Mouse (Mus musculus) liver, postnatal 0 days (tissue): ENCODE results near the gene Foxa1. TPM values are rescaled to one million over a fixed set of nuclear protein-coding genes. Genes with fewer than 3 reads are reported as not detected.

Experiments used
- ATAC-seq: fragments of 200-750 bp; cut with Nextera tagmentation; 2 replicates; pipeline ENCODE4 v1.8.0; 2017; ENCODE audit warnings: mild to moderate bottlenecking, moderate library complexity
- DNase-seq: peaks from one replicate; pipeline ENCODE4 v3.0.0-alpha.2; 2016
- H3K27ac ChIP-seq: fragments of 300-500 bp; sonication (generic); 2 replicates; pipeline ENCODE4 v1.5.1; 2014; ENCODE audit warnings: antibody characterized with exemption, moderate library complexity, mild to moderate bottlenecking, low read depth
- H3K27me3 ChIP-seq: fragments of 300-500 bp; sonication (generic); 2 replicates; pipeline ENCODE4 v1.6.1; 2014; ENCODE audit warnings: low read length, control low read depth, mixed read lengths; ENCODE audit not compliant: insufficient read depth
- H3K36me3 ChIP-seq: fragments of 300-500 bp; sonication (generic); replicated peaks from 2 replicates; pipeline ENCODE4 v1.6.1; 2014; ENCODE audit warnings: mild to moderate bottlenecking, control low read depth, low read length, moderate library complexity, mixed read lengths; ENCODE audit not compliant: insufficient read depth
- H3K4me1 ChIP-seq: fragments of 300-500 bp; sonication (generic); 2 replicates; pipeline ENCODE4 v1.6.1; 2014; ENCODE audit warnings: antibody characterized with exemption, mild to moderate bottlenecking, control low read depth; ENCODE audit not compliant: insufficient read depth
- H3K4me2 ChIP-seq: fragments of 300-500 bp; sonication (generic); 2 replicates; pipeline ENCODE4 v1.6.1; 2014; ENCODE audit warnings: low read depth, mild to moderate bottlenecking, low read length, moderate library complexity, mixed read lengths
- H3K4me3 ChIP-seq: fragments of 300-500 bp; sonication (generic); 2 replicates; pipeline ENCODE4 v1.5.1; 2014; ENCODE audit warnings: low read depth, low read length
- H3K9ac ChIP-seq: fragments of 300-500 bp; sonication (generic); replicated peaks from 2 replicates; pipeline ENCODE4 v1.6.1; 2014; ENCODE audit warnings: mild to moderate bottlenecking, moderate library complexity
- H3K9me3 ChIP-seq: fragments of 300-500 bp; sonication (generic); 2 replicates; pipeline ENCODE4 v1.6.1; 2016; ENCODE audit warnings: mild to moderate bottlenecking, control low read depth, low read length, mixed read lengths
- CTCF ChIP-seq: sonication (generic); IDR thresholded peaks from 2 replicates; pipeline ENCODE4 v1.5.1; 2016; ENCODE audit warnings: antibody characterized with exemption, low read depth
- EP300 ChIP-seq: IDR thresholded peaks from 2 replicates; pipeline ENCODE4 v1.6.1; 2016; ENCODE audit warnings: antibody characterized with exemption, low read depth, mild to moderate bottlenecking
- WGBS: fragments of 180-500 bp; shearing (Covaris S2); extraction: QIAGEN DNeasy Blood & Tissue Kit; methylation state at CpG from one replicate; pipeline ENCODE4 v1.1.7; 2014; ENCODE audit not compliant: insufficient replicate concordance; 5-methylcytosine and 5-hydroxymethylcytosine counted together
- polyA plus RNA-seq: library from polyadenylated mRNA; unstranded; fragments of >200 nt; fragmentation: Nextera tagmentation; extraction: Ambion mirVana; gene quantifications from 2 replicates; pipeline ENCODE4 v1.2.1, GENCODE M21; 2015

Gene Foxa1
- polyA plus RNA-seq, 1 experiment from 2014 or later, result 1.5 TPM

DNA sequence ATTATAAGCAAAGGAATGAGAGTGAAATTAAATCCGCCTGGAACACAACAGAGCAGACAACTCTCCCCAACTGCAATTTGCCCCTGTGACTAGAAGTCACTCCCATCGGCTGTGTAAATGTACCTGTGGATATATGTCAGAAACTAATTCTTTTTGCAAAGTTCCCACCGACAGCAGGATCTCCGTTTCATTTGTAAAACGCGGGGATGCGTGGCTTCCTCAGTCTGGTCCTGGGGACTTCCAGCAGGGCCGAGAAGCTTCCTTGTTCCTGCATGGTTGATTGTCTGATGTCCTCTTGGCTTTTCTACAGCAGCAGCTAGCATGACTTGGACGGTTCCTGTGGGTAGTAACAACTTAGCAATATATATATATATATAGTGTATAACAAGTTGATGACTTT, 1.2 kb upstream of the Foxa1 start:
- H3K9me3 ChIP-seq, result no peaks in the 10 kb centered on the region
- no peak overlapping the region for H3K9ac ChIP-seq
- no peaks in the 10 kb centered on the region for H3K36me3 ChIP-seq
- DNase-seq (no peak), ATAC-seq (no peak)
- WGBS, result 14% methylated on average over 9 of the region's 9 CpGs
- H3K4me2 ChIP-seq, result no peak overlapping the region
- TF ChIP-seq EP300 (no peak), CTCF (no peak)
- H3K4me3 ChIP-seq, result no peak overlapping the region
- peaks cover 85% of the 10 kb centered on the region for H3K27me3 ChIP-seq
- peaks cover 17% of the 10 kb centered on the region; the same call in 1 of the 2 replicates for H3K4me1 ChIP-seq
- H3K27ac ChIP-seq, result no peak overlapping the region

- no peaks in the 10 kb centered on the region for H3K9me3 ChIP-seq
- no peaks in the 10 kb centered on the region for H3K36me3 ChIP-seq
- under 1% methylated on average over 81 of the region's 106 CpGs for WGBS
- H3K27ac ChIP-seq, result peak overlapping the region; percentile 90
- peak overlapping the region; percentile 70 for H3K4me2 ChIP-seq
- H3K4me3 ChIP-seq, result peak overlapping the region; percentile 61
- ATAC-seq (peak; percentile 70), DNase-seq (peak; percentile 61)
- peaks cover 20% of the 10 kb centered on the region for H3K4me1 ChIP-seq
- TF ChIP-seq CTCF, result no peak
- TF ChIP-seq EP300, result no peak
- H3K27me3 ChIP-seq, result peaks cover 89% of the 10 kb centered on the region
- peak overlapping the region; percentile 70 for H3K9ac ChIP-seq
Observed at GRCm38 (mm10) chr12:57545371-57546241, 1.1 kb downstream of the Foxa1 start.

DNA sequence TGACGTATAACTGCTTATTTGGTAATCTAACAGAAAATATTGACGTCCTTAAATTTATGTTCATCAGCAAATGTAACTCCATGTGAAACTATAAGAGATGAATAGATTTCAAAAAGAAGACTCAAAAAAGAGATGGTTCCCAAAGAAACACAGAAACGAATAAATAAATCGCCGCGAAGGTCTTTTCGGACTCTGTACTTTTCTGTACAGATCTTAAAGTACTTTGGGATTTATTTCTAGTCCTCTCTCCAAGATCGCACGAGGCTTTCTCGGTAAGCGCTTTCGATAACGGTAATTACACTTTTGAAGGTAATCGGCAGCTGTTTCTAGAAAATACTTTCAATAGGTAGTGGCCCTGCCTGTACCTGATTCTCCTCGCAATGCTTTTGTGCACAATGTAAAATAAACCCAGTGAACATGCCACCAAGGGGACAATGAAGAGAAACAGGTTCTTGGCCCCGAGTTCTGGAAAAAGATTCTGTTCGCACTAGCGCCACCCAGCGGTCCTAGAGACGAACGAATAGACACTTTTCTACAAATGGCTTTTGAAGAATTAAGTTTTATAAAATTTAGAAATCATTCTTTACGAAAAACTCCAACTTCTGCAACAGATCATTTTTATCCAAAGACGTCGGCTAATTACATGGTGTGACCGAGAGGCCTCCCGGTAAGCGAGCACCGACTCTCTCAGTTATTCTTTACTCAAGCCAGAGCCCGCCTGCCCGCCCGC, 1.9 kb downstream of the Foxa1 start:
- peaks cover 85% of the 10 kb centered on the region for H3K27me3 ChIP-seq

GRCm38 (mm10) chr12:57543627-57543991, 3.1 kb downstream of the Foxa1 start:
- peak overlapping the region; percentile 24; the same call in 1 of the 2 replicates for H3K4me3 ChIP-seq
- no peaks in the 10 kb centered on the region for H3K36me3 ChIP-seq
- TF ChIP-seq EP300 (no peak), CTCF (no peak)
- ATAC-seq (no peak), DNase-seq (no peak)
- H3K9ac ChIP-seq, result no peak overlapping the region
- H3K27ac ChIP-seq, result peak overlapping the region; percentile 62; the same call in 1 of the 2 replicates
- WGBS, result 2% methylated on average over 10 of the region's 10 CpGs
- peaks cover 17% of the 10 kb centered on the region for H3K4me1 ChIP-seq
- peak overlapping the region; percentile 63 for H3K4me2 ChIP-seq
- no peaks in the 10 kb centered on the region for H3K9me3 ChIP-seq
- H3K27me3 ChIP-seq, result peaks cover 84% of the 10 kb centered on the region

More for the DNA sequence above, 1.9 kb downstream of the Foxa1 start:
- WGBS, result 2% methylated on average over 31 of the region's 31 CpGs
- Histone ChIP-seq H3K4me2 (peak overlapping the region; percentile 70), H3K9me3 (no peaks in the 10 kb centered on the region), H3K4me3 (peak overlapping the region; percentile 61), H3K4me1 (peaks cover 20% of the 10 kb centered on the region), H3K9ac (peak overlapping the region; percentile 70), H3K36me3 (no peaks in the 10 kb centered on the region), H3K27ac (peak overlapping the region; percentile 90)
- peak; percentile 11; the same call in 1 of the 2 replicates for ATAC-seq
- TF ChIP-seq CTCF (peak; percentile 65), EP300 (no peak)
- peak; percentile 72 for DNase-seq

DNA sequence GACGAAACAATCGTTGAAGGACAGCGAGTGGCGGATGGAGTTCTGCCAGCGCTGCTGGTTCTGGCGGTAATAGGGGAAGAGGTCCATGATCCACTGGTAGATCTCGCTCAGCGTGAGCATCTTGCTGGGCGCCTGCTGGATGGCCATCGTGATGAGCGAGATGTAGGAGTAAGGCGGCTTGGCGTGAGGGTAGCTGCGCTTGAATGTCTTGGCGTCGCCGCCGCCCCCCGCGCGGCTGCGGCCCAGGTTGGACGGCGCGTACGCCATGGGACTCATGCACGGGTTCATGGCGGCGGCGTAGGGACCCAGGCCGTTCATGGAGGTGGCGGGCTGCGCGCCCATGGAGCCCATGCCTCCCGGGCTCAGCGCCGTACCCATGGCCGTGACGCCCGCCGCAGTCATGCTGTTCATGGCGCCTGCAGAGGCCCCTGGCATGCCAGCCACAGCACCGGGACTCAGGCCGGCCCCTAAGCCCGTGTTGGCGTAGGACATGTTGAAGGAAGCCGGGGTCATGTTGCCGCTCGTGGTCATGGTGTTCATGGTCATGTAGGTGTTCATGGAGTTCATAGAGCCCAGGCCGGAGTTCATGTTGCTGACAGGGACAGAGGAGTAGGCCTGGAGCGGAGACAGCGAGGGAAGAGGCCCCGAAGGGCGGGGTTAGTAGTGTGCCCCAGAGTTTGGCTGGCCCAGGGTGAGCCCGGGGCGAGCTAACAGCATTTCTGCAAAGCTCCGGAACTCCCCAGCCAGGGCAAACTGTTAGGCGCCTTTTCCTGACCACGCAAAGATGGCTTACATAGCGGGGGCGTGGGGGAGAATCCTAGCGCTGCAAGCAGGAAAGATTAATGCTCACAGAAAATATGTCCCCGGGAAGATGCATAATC, 3.7 kb downstream of the Foxa1 start:
- Histone ChIP-seq H3K36me3 (no peaks in the 10 kb centered on the region), H3K9me3 (no peaks in the 10 kb centered on the region), H3K4me2 (peak overlapping the region; percentile 63), H3K9ac (no peak overlapping the region; the same call in 1 of the 2 replicates), H3K4me1 (peaks cover 14% of the 10 kb centered on the region), H3K27ac (peak overlapping the region; percentile 62), H3K27me3 (peaks cover 81% of the 10 kb centered on the region), H3K4me3 (peak overlapping the region; percentile 24; the same call in 1 of the 2 replicates)
- ATAC-seq, result peak; percentile 12; the same call in 1 of the 2 replicates
- TF ChIP-seq CTCF, result no peak
- no peak for TF ChIP-seq EP300
- 2% methylated on average over 56 of the region's 63 CpGs for WGBS
- peak; percentile 38 for DNase-seq
